Mouse (Mus musculus) liver, embryonic 13.5 days (tissue): ENCODE measurements around the gene Nudt4. TPM values are rescaled to one million over a fixed set of nuclear protein-coding genes. Genes with fewer than 3 reads are reported as not detected.

ENCODE experiments used
- ATAC-seq: fragments of 200-750 bp; cut with Nextera tagmentation; 2 replicates; pipeline ENCODE4 v1.8.0; 2017; ENCODE audit warnings: low read depth, mild to moderate bottlenecking, moderate number of reproducible peaks, moderate library complexity
- DNase-seq: peaks from one replicate; pipeline ENCODE4 v3.0.0; 2022
- H3K27ac ChIP-seq: fragments of 300-500 bp; sonication (generic); 2 replicates; pipeline ENCODE4 v1.5.1; 2015; ENCODE audit warnings: moderate library complexity, mild to moderate bottlenecking, inconsistent platforms
- H3K27me3 ChIP-seq: fragments of 300-500 bp; sonication (generic); 2 replicates; pipeline ENCODE4 v1.6.1; 2015; ENCODE audit warnings: mild to moderate bottlenecking, inconsistent platforms
- H3K36me3 ChIP-seq: fragments of 300-500 bp; sonication (generic); 2 replicates; pipeline ENCODE4 v1.6.1; 2015; ENCODE audit warnings: mild to moderate bottlenecking, inconsistent platforms
- H3K4me1 ChIP-seq: fragments of 300-500 bp; sonication (generic); replicated peaks from 2 replicates; pipeline ENCODE4 v1.6.1; 2015; ENCODE audit warnings: inconsistent platforms
- H3K4me2 ChIP-seq: fragments of 300-500 bp; sonication (generic); 2 replicates; pipeline ENCODE4 v1.6.1; 2015; ENCODE audit warnings: inconsistent platforms, mild to moderate bottlenecking, moderate library complexity
- H3K4me3 ChIP-seq: fragments of 300-500 bp; sonication (generic); replicated peaks from 2 replicates; pipeline ENCODE4 v1.5.1; 2015; ENCODE audit warnings: mild to moderate bottlenecking, inconsistent platforms
- H3K9ac ChIP-seq: fragments of 300-500 bp; sonication (generic); 2 replicates; pipeline ENCODE4 v1.6.1; 2015; ENCODE audit warnings: mild to moderate bottlenecking, inconsistent platforms
- H3K9me3 ChIP-seq: fragments of 300-500 bp; sonication (generic); replicated peaks from 2 replicates; pipeline ENCODE4 v1.6.1; 2016; ENCODE audit warnings: inconsistent platforms
- WGBS: fragments of 180-500 bp; shearing (Covaris S2); methylation state at CpG from one replicate; pipeline ENCODE4 v1.1.7; 2015; ENCODE audit not compliant: insufficient replicate concordance; 5-methylcytosine and 5-hydroxymethylcytosine counted together
- polyA plus RNA-seq: library from polyadenylated mRNA; unstranded; fragments of >200 nt; fragmentation: Nextera tagmentation; extraction: Ambion mirVana; gene quantifications from 2 replicates; pipeline ENCODE4 v1.2.1, GENCODE M21; 2015

Gene Nudt4
- polyA plus RNA-seq, 1 experiment from 2014 or later, result 81.7 TPM

- Histone ChIP-seq H3K4me1 (peaks cover 35% of the 10 kb centered on the region), H3K27me3 (no peaks in the 10 kb centered on the region), H3K9ac (peak overlapping the region; percentile 98), H3K9me3 (0 out of 2 replicates have a peak, but pooled peaks cover 2% of the 10 kb centered on the region), H3K4me3 (peak overlapping the region; percentile 82), H3K36me3 (0 out of 2 replicates have a peak, but pooled peaks cover 3% of the 10 kb centered on the region), H3K27ac (peak overlapping the region; percentile 96), H3K4me2 (peak overlapping the region; percentile 82)
- DNase-seq (no peak), ATAC-seq (no peak)
- WGBS, result 29% methylated on average over 15 of the region's 15 CpGs
Measured at GRCm38 (mm10) chr10:95513768-95514556, 50.0 kb downstream of the Nudt4 start.

- 78% methylated on average over 8 of the region's 8 CpGs for WGBS
Measured at GRCm38 (mm10) chr10:95512635-95513034, 51.3 kb downstream of the Nudt4 start.

GRCm38 (mm10) chr10:95509263-95509662 is 54.7 kb downstream of the Nudt4 start:
- Histone ChIP-seq H3K9ac (no peak overlapping the region), H3K36me3 (no peaks in the 10 kb centered on the region), H3K4me1 (peaks cover 8% of the 10 kb centered on the region), H3K27ac (no peak overlapping the region), H3K9me3 (0 out of 2 replicates have a peak, but pooled peaks cover 2% of the 10 kb centered on the region), H3K4me3 (no peak overlapping the region), H3K4me2 (no peak overlapping the region), H3K27me3 (no peaks in the 10 kb centered on the region)
- no peak for ATAC-seq
- WGBS, result 57% methylated on average over 3 of the region's 3 CpGs
- no peak for DNase-seq

More at GRCm38 (mm10) chr10:95512635-95513034, 51.3 kb downstream of the Nudt4 start:
- Histone ChIP-seq H3K4me2 (no peak overlapping the region), H3K9me3 (0 out of 2 replicates have a peak, but pooled peaks cover 2% of the 10 kb centered on the region), H3K9ac (no peak overlapping the region), H3K27me3 (no peaks in the 10 kb centered on the region), H3K4me1 (peaks cover 23% of the 10 kb centered on the region), H3K4me3 (no peak overlapping the region), H3K27ac (no peak overlapping the region), H3K36me3 (0 out of 2 replicates have a peak, but pooled peaks cover 2% of the 10 kb centered on the region)
- DNase-seq (no peak), ATAC-seq (no peak)

GRCm38 (mm10) chr10:95508793-95509192 is 55.2 kb downstream of the Nudt4 start:
- WGBS, result 41% methylated on average over 6 of the region's 6 CpGs
- Histone ChIP-seq H3K9me3 (0 out of 2 replicates have a peak, but pooled peaks cover 2% of the 10 kb centered on the region), H3K36me3 (no peaks in the 10 kb centered on the region), H3K9ac (no peak overlapping the region), H3K27me3 (no peaks in the 10 kb centered on the region), H3K4me1 (peaks cover 3% of the 10 kb centered on the region), H3K4me3 (no peak overlapping the region), H3K4me2 (no peak overlapping the region), H3K27ac (no peak overlapping the region)
- DNase-seq (no peak), ATAC-seq (no peak)

- Histone ChIP-seq H3K27me3 (no peaks in the 10 kb centered on the region), H3K27ac (no peak overlapping the region), H3K4me2 (no peak overlapping the region), H3K9me3 (0 out of 2 replicates have a peak, but pooled peaks cover 2% of the 10 kb centered on the region), H3K4me1 (no peaks in the 10 kb centered on the region), H3K4me3 (no peak overlapping the region), H3K9ac (no peak overlapping the region), H3K36me3 (no peaks in the 10 kb centered on the region)
- DNase-seq (no peak), ATAC-seq (no peak)
- 81% methylated on average over 8 of the region's 8 CpGs for WGBS
Measured at GRCm38 (mm10) chr10:95508126-95508525, 55.8 kb downstream of the Nudt4 start.

- no peak overlapping the region for H3K4me3 ChIP-seq
- peaks cover 17% of the 10 kb centered on the region for H3K4me1 ChIP-seq
- ATAC-seq (no peak), DNase-seq (no peak)
- WGBS, result 26% methylated on average over 1 of the region's 1 CpGs
- no peak overlapping the region for H3K27ac ChIP-seq
- H3K27me3 ChIP-seq, result no peaks in the 10 kb centered on the region
- no peak overlapping the region for H3K9ac ChIP-seq
- no peaks in the 10 kb centered on the region for H3K36me3 ChIP-seq
- no peaks in the 10 kb centered on the region for H3K9me3 ChIP-seq
- no peak overlapping the region for H3K4me2 ChIP-seq
Measured at GRCm38 (mm10) chr10:95504341-95504740, 59.6 kb downstream of the Nudt4 start.

- no peaks in the 10 kb centered on the region for H3K27me3 ChIP-seq
- H3K9me3 ChIP-seq, result no peaks in the 10 kb centered on the region
- H3K9ac ChIP-seq, result no peak overlapping the region
- no peak overlapping the region for H3K27ac ChIP-seq
- no peak overlapping the region for H3K4me3 ChIP-seq
- WGBS, result 79% methylated on average over 14 of the region's 14 CpGs
- peaks cover 1% of the 10 kb centered on the region; the same call in 1 of the 2 replicates for H3K36me3 ChIP-seq
- ATAC-seq (no peak), DNase-seq (no peak)
- no peak overlapping the region for H3K4me2 ChIP-seq
- H3K4me1 ChIP-seq, result peaks cover 17% of the 10 kb centered on the region
Measured at GRCm38 (mm10) chr10:95503443-95504235, 60.3 kb downstream of the Nudt4 start.

- Histone ChIP-seq H3K4me3 (peak within 1 kb of the TSS; percentile 88), H3K4me2 (peak within 1 kb of the TSS; percentile 77), H3K27ac (peak within 1 kb of the TSS; percentile 45), H3K36me3 (peaks cover 16% of the 10 kb centered on the region), H3K9me3 (no peaks in the 10 kb centered on the region), H3K9ac (peak within 1 kb of the TSS; percentile 85), H3K27me3 (no peaks in the 10 kb centered on the region), H3K4me1 (peaks cover 17% of the 10 kb centered on the region)
- DNase-seq (peak; percentile 75), ATAC-seq (peak; percentile 94)
- under 1% methylated on average over 35 of the region's 35 CpGs for WGBS
Measured at GRCm38 (mm10) chr10:95501463-95502081, 62.4 kb downstream of the Nudt4 start, which contains the start of gene Mrpl42. Mrpl42 (minus strand) TSS chr10:95501940.

GRCm38 (mm10) chr10:95501033-95501432 is 62.9 kb downstream of the Nudt4 start:
- Histone ChIP-seq H3K27me3 (no peaks in the 10 kb centered on the region), H3K36me3 (peaks cover 17% of the 10 kb centered on the region), H3K4me2 (peak overlapping the region; percentile 77), H3K9ac (peak overlapping the region; percentile 85), H3K4me1 (peaks cover 17% of the 10 kb centered on the region), H3K4me3 (peak overlapping the region; percentile 88), H3K27ac (peak overlapping the region; percentile 45), H3K9me3 (no peaks in the 10 kb centered on the region)
- under 1% methylated on average over 7 of the region's 7 CpGs for WGBS
- no peak for DNase-seq
- ATAC-seq, result 0 out of 2 replicates have a peak, but pooled peaks have one; percentile 30
